In genomic region chr5:106696396-106697337, GRCm38 (mm10) we compare ENCODE assay signal across 8 mouse cellular contexts. TPM values are rescaled to one million over a fixed set of nuclear protein-coding genes. Genes with fewer than 3 reads are reported as not detected.
DNase-seq lines count a peak whose midpoint lies in the region; ATAC-seq and TF ChIP-seq lines count a peak whose summit lies in the region.

Zfp644 (minus strand) TSS chr5:106697287.

- H3K27me3 ChIP-seq in heart, embryonic 14.5 days (ENCODE audit: control insufficient read depth, insufficient read depth, low read length): no peaks in the 10 kb centered on the region
- no peaks in the 10 kb centered on the region for H3K27me3 ChIP-seq in liver, embryonic 14.5 days (ENCODE audit: control insufficient read depth, insufficient read depth, low read length)
- no peaks in the 10 kb centered on the region for H3K27me3 ChIP-seq in neural tube, embryonic 11.5 days (ENCODE audit: control insufficient read depth, insufficient read depth, low read length)
- H3K27me3 ChIP-seq in stomach, postnatal 0 days (ENCODE audit: control insufficient read depth, insufficient read depth, low read length): no peaks in the 10 kb centered on the region

- ATAC-seq in heart, embryonic 14.5 days (ENCODE audit: insufficient number of reproducible peaks, insufficient read depth, low FRiP score, low read depth): peak; percentile 90
- peak; percentile 88 for ATAC-seq in liver, embryonic 14.5 days (ENCODE audit: insufficient read depth)
- ATAC-seq in neural tube, embryonic 11.5 days (ENCODE audit: insufficient read depth, low FRiP score, low TSS enrichment): peak; percentile 93
- ATAC-seq in stomach, postnatal 0 days (ENCODE audit: low FRiP score, low TSS enrichment): peak; percentile 94

- peaks cover 5% of the 10 kb centered on the region for H3K36me3 ChIP-seq in heart, embryonic 14.5 days (ENCODE audit: control insufficient read depth, insufficient read depth, low read length)
- H3K36me3 ChIP-seq in liver, embryonic 14.5 days (replicated peaks; ENCODE audit: control insufficient read depth, insufficient read depth, low read depth): peaks cover 5% of the 10 kb centered on the region
- no peaks in the 10 kb centered on the region for H3K36me3 ChIP-seq in neural tube, embryonic 11.5 days (ENCODE audit: control insufficient read depth, insufficient read depth, low read length)
- H3K36me3 ChIP-seq in stomach, postnatal 0 days (ENCODE audit: control insufficient read depth, insufficient read depth, low read length): no peaks in the 10 kb centered on the region

- peak within 1 kb of the TSS; percentile 68 for H3K4me3 ChIP-seq in brown adipose tissue, adult 24 weeks (ENCODE audit: insufficient read depth, low read depth, low read length)
- peak within 1 kb of the TSS; percentile 77 to 84 for H3K4me3 ChIP-seq in heart, embryonic 14.5 days (ENCODE audit: control insufficient read depth in 1 of 2, insufficient read depth in 1 of 2, low read depth in 1 of 2, low read length in 2 of 2)
- peak within 1 kb of the TSS; percentile 76 to 86 for H3K4me3 ChIP-seq in liver, embryonic 14.5 days (ENCODE audit: insufficient read depth in 1 of 2, low read depth in 2 of 2, low read length in 2 of 2)
- peak within 1 kb of the TSS; percentile 83 for H3K4me3 ChIP-seq in neural tube, embryonic 11.5 days (ENCODE audit: low read depth, low read length)
- H3K4me3 ChIP-seq in stomach, postnatal 0 days (ENCODE audit: low read depth, low read length): peak within 1 kb of the TSS; percentile 79

- H3K27ac ChIP-seq in brown adipose tissue, adult 24 weeks (replicated peaks; ENCODE audit: low read depth, low read length): peak within 1 kb of the TSS; percentile 75
- peak within 1 kb of the TSS; percentile 97 to 99 for H3K27ac ChIP-seq in heart, embryonic 14.5 days (replicated peaks in 1 of 2; ENCODE audit: control insufficient read depth in 1 of 2, insufficient read depth in 1 of 2, low read depth in 2 of 2, low read length in 2 of 2)
- H3K27ac ChIP-seq in liver, embryonic 14.5 days: peak within 1 kb of the TSS; percentile 68
- H3K27ac ChIP-seq in neural tube, embryonic 11.5 days (ENCODE audit: low read depth, low read length): peak within 1 kb of the TSS; percentile 99
- peak within 1 kb of the TSS; percentile 99 for H3K27ac ChIP-seq in stomach, postnatal 0 days (replicated peaks)

- H3K4me1 ChIP-seq in brown adipose tissue, adult 24 weeks (ENCODE audit: control insufficient read depth, insufficient read depth, insufficient read length, low read length): no peaks in the 10 kb centered on the region; the same call in 1 of the 2 replicates
- peaks cover 6 to 32% of the 10 kb centered on the region in 2 experiments for H3K4me1 ChIP-seq in heart, embryonic 14.5 days (ENCODE audit: control insufficient read depth in 2 of 2, insufficient read depth in 2 of 2, low read length in 2 of 2)
- H3K4me1 ChIP-seq in liver, embryonic 14.5 days (replicated peaks; ENCODE audit: control insufficient read depth in 2 of 2, insufficient read depth in 2 of 2, low read length in 1 of 2): peaks cover 14 to 26% of the 10 kb centered on the region in 2 experiments
- peaks cover 10% of the 10 kb centered on the region for H3K4me1 ChIP-seq in neural tube, embryonic 11.5 days (ENCODE audit: control insufficient read depth, insufficient read depth, low read length)
- no peaks in the 10 kb centered on the region for H3K4me1 ChIP-seq in stomach, postnatal 0 days (replicated peaks; ENCODE audit: control insufficient read depth, insufficient read depth)

- peak within 1 kb of the TSS; percentile 99 for H3K9ac ChIP-seq in heart, embryonic 14.5 days (ENCODE audit: low read length)
- peak within 1 kb of the TSS; percentile 79 for H3K9ac ChIP-seq in liver, embryonic 14.5 days (replicated peaks)
- peak within 1 kb of the TSS; percentile 99 for H3K9ac ChIP-seq in neural tube, embryonic 11.5 days (ENCODE audit: low read length)
- peak within 1 kb of the TSS; percentile 95 for H3K9ac ChIP-seq in stomach, postnatal 0 days (ENCODE audit: low read length)

- no peak for TF ChIP-seq CTCF in liver, embryonic 14.5 days (IDR thresholded peaks at IDR 0.05; ENCODE audit: low read depth)
- TF ChIP-seq CTCF in stomach, postnatal 0 days (IDR thresholded peaks at IDR 0.05; ENCODE audit: low read depth): 0 out of 2 replicates have a peak, but pooled peaks have one; percentile 20

- WGBS in heart, embryonic 14.5 days: 2% methylated on average over 69 of the region's 71 CpGs
- WGBS in liver, embryonic 14.5 days (ENCODE audit: insufficient replicate concordance): 2% methylated on average over 71 of the region's 71 CpGs
- WGBS in neural tube, embryonic 11.5 days: 2% methylated on average over 67 of the region's 71 CpGs
- WGBS in stomach, postnatal 0 days: 2% methylated on average over 67 of the region's 71 CpGs

- no peak for TF ChIP-seq EP300 in liver, embryonic 14.5 days (IDR thresholded peaks at IDR 0.05; ENCODE audit: low read depth)
- no peak for TF ChIP-seq EP300 in stomach, postnatal 0 days (optimal IDR thresholded peaks at IDR 0.05)

- DNase-seq in CD4-positive, CD25-positive, alpha-beta regulatory T cell, adult 2 months (ENCODE audit: low read depth, low spot score): peak; percentile 89
- DNase-seq in fibroblast of lung, adult 2 months (ENCODE audit: low read depth): peak; percentile 67
- DNase-seq in kidney, postnatal 25 days: peak; percentile 83 to 92
- peak; percentile 73 to 84 (median 78) for DNase-seq in liver, embryonic 14.5 days (ENCODE audit: low read depth in 3 of 3, low spot score in 3 of 3)
- peak; percentile 92 for DNase-seq in neural tube, embryonic 11.5 days (ENCODE audit: low spot score)
- peak; percentile 88 for DNase-seq in stomach, postnatal 0 days (ENCODE audit: low spot score)

- peak within 1 kb of the TSS; percentile 78 for H3K4me2 ChIP-seq in heart, embryonic 14.5 days (ENCODE audit: low read length)
- H3K4me2 ChIP-seq in liver, embryonic 14.5 days (ENCODE audit: low read depth): peak within 1 kb of the TSS; percentile 87
- H3K4me2 ChIP-seq in neural tube, embryonic 11.5 days (ENCODE audit: low read depth): peak within 1 kb of the TSS; percentile 65
- peak within 1 kb of the TSS; percentile 71 for H3K4me2 ChIP-seq in stomach, postnatal 0 days (replicated peaks; ENCODE audit: low read depth)

- no peaks in the 10 kb centered on the region for H3K9me3 ChIP-seq in heart, embryonic 14.5 days (ENCODE audit: control insufficient read depth, low read length)
- no peaks in the 10 kb centered on the region for H3K9me3 ChIP-seq in liver, embryonic 14.5 days (ENCODE audit: control insufficient read depth, low read length)
- H3K9me3 ChIP-seq in neural tube, embryonic 11.5 days (ENCODE audit: control insufficient read depth, low read length): no peaks in the 10 kb centered on the region
- no peaks in the 10 kb centered on the region for H3K9me3 ChIP-seq in stomach, postnatal 0 days (ENCODE audit: control insufficient read depth, low read length)

RNA-seq across cellular contexts. Expression of gene Zfp644, which starts in this region (rescaled TPM):
- 7.5 and 17.4 TPM in 2 replicates for polyA plus RNA-seq in brown adipose tissue, adult 24 weeks (2012; ENCODE audit: insufficient read depth, insufficient read length, missing spikeins)
- 70.6 and 74.3 TPM in 2 replicates for polyA plus RNA-seq in heart, embryonic 14.5 days (2014; fragmentation: Nextera tagmentation; extraction: Ambion mirVana)
- 6.9 and 11.0 TPM in 2 replicates for polyA plus RNA-seq in liver, embryonic 14.5 days (2012; rRNA removed)
- 19.4 and 21.8 TPM in 2 replicates for polyA plus RNA-seq in liver, embryonic 14.5 days (2014; fragmentation: Nextera tagmentation; extraction: Ambion mirVana)
- 66.8 and 77.1 TPM in 2 replicates for polyA plus RNA-seq in neural tube, embryonic 11.5 days (2014; fragmentation: Nextera tagmentation; extraction: Ambion mirVana)
- polyA plus RNA-seq in stomach, postnatal 0 days (2015; fragmentation: Nextera tagmentation; extraction: Ambion mirVana): 34.1 and 37.6 TPM in 2 replicates

Comparison
In these comparisons a context has a peak if more than half of its experiments do, and no peak if none do; other contexts are left out.
1. Peak in every context shown above with its lines: DNase-seq, ATAC-seq, H3K4me3 ChIP-seq and H3K27ac ChIP-seq.